Mouse (Mus musculus) thymus, adult 2 months (tissue): ENCODE results near the gene Lpin2.

ENCODE experiments used
- CTCF ChIP-seq: fragments of 200-500 bp; IDR thresholded peaks from 2 replicates; pipeline ENCODE4 v1.5.1; 2012; ENCODE audit warnings: mild to moderate bottlenecking, control low read depth, low read length, moderate library complexity, borderline replicate concordance; ENCODE audit not compliant: control insufficient read depth, poor library complexity, insufficient read depth; ENCODE audit errors: extremely low read depth
- POLR2A ChIP-seq: fragments of 200-500 bp; IDR thresholded peaks from 2 replicates; pipeline ENCODE4 v1.6.1; 2012; ENCODE audit warnings: mild to moderate bottlenecking, low read length, control low read depth, moderate library complexity; ENCODE audit not compliant: control insufficient read depth, poor library complexity, insufficient read depth; ENCODE audit errors: extremely low read depth

GRCm38 (mm10) chr17:71180601-71181000 is 1.8 kb upstream of the Lpin2 start:
- TF ChIP-seq CTCF, result no peak
- no peak for TF ChIP-seq POLR2A
